Mouse (Mus musculus) brain, embryonic 18.5 days (tissue): ENCODE measurements around the gene Mcu.

Experiments
- DNase-seq: peaks from one replicate; pipeline ENCODE4 v3.0.0-alpha.2; 2012; ENCODE audit warnings: low read depth, low spot score

Gene Mcu

GRCm38 (mm10) chr10:59613276-59613675, 3.2 kb downstream of the Mcu start:
- no peak for DNase-seq

GRCm38 (mm10) chr10:59604879-59605464, 11.5 kb downstream of the Mcu start:
- DNase-seq: no peak

GRCm38 (mm10) chr10:59603843-59604242, 12.6 kb downstream of the Mcu start:
- no peak for DNase-seq

- DNase-seq: no peak
These were observed 13.6 kb downstream of the Mcu start for GRCm38 (mm10) chr10:59602891-59603290.

GRCm38 (mm10) chr10:59602043-59602442, 14.4 kb downstream of the Mcu start:
- no peak for DNase-seq

- DNase-seq: no peak
These were observed 16.0 kb downstream of the Mcu start for GRCm38 (mm10) chr10:59600516-59600915.

- DNase-seq: no peak
These were observed 22.5 kb downstream of the Mcu start for GRCm38 (mm10) chr10:59593826-59594570.

GRCm38 (mm10) chr10:59590606-59591005, 25.9 kb downstream of the Mcu start:
- DNase-seq: no peak

GRCm38 (mm10) chr10:59589856-59590255, 26.6 kb downstream of the Mcu start:
- no peak for DNase-seq

GRCm38 (mm10) chr10:59589420-59589819, 27.1 kb downstream of the Mcu start:
- DNase-seq: no peak

- no peak for DNase-seq
These were observed 28.4 kb downstream of the Mcu start for GRCm38 (mm10) chr10:59588135-59588534.

GRCm38 (mm10) chr10:59586821-59587220, 29.7 kb downstream of the Mcu start:
- no peak for DNase-seq

- no peak for DNase-seq
These were observed 30.9 kb downstream of the Mcu start for GRCm38 (mm10) chr10:59585621-59586020.

GRCm38 (mm10) chr10:59581826-59582543, 34.5 kb downstream of the Mcu start:
- DNase-seq: no peak

- DNase-seq: no peak
These were observed 35.8 kb downstream of the Mcu start for GRCm38 (mm10) chr10:59580593-59581149.

- no peak for DNase-seq
These were observed 36.8 kb downstream of the Mcu start for GRCm38 (mm10) chr10:59579645-59580044.

- DNase-seq: no peak
These were observed 38.4 kb downstream of the Mcu start for GRCm38 (mm10) chr10:59577871-59578801.

- DNase-seq: no peak
These were observed 40.2 kb downstream of the Mcu start for GRCm38 (mm10) chr10:59576305-59576704.

- no peak for DNase-seq
These were observed 44.5 kb downstream of the Mcu start for GRCm38 (mm10) chr10:59571964-59572363.

- DNase-seq: no peak
These were observed 45.2 kb downstream of the Mcu start for GRCm38 (mm10) chr10:59571273-59571672.

GRCm38 (mm10) chr10:59570780-59571179, 45.7 kb downstream of the Mcu start:
- no peak for DNase-seq
